27 mouse cellular contexts compared by ENCODE assay signal in genomic region chr13:96458606-96459005, GRCm38 (mm10). TPM values are rescaled to one million over a fixed set of nuclear protein-coding genes. Genes with fewer than 3 reads are reported as not detected.
"Had no signal": no experiment of that assay in that cellular context is flagged by ENCODE, and none has a peak within 500 bp of the region (broad histone marks: within the 10 kb centered on the region; RNA-seq: fewer than 3 reads in every experiment).

No protein-coding gene starts in this region.

- ATAC-seq: liver, postnatal 0 days; lung, postnatal 0 days; midbrain, embryonic 13.5 days; midbrain, embryonic 15.5 days had no signal

- H3K27ac ChIP-seq: lung, embryonic 15.5 days; macrophage; midbrain, embryonic 13.5 days; midbrain, embryonic 15.5 days; neural tube, embryonic 12.5 days had no signal

- DNase-seq: liver, postnatal 0 days; lung, adult 2 months; lung, postnatal 14 days; lung, postnatal 36 days; right cerebral cortex, postnatal 25 days; right cerebral cortex, postnatal 4 days; spleen, adult 18-20 months; thymus, adult 18-20 months; thymus, postnatal 14 days; thymus, postnatal 36 days had no signal

- H3K27me3 ChIP-seq: lung, embryonic 15.5 days; midbrain, embryonic 13.5 days; midbrain, embryonic 15.5 days; neural tube, embryonic 12.5 days had no signal

- H3K4me2 ChIP-seq: lung, embryonic 15.5 days; midbrain, embryonic 11.5 days; midbrain, embryonic 13.5 days; midbrain, embryonic 15.5 days; neural tube, embryonic 12.5 days had no signal

- H3K36me3 ChIP-seq: lung, embryonic 15.5 days; midbrain, embryonic 13.5 days; midbrain, embryonic 15.5 days; neural tube, embryonic 12.5 days had no signal

- H3K9me3 ChIP-seq: lung, embryonic 15.5 days; megakaryocyte, embryonic 14.5 days; midbrain, embryonic 13.5 days; midbrain, embryonic 15.5 days; neural tube, embryonic 12.5 days had no signal

- H3K4me3 ChIP-seq: lung, embryonic 15.5 days; megakaryocyte, embryonic 14.5 days; midbrain, embryonic 13.5 days; midbrain, embryonic 15.5 days; neural tube, embryonic 12.5 days had no signal

- H3K4me1 ChIP-seq: megakaryocyte, embryonic 14.5 days; midbrain, embryonic 13.5 days; midbrain, embryonic 15.5 days; neural tube, embryonic 12.5 days had no signal

- H3K9ac ChIP-seq: liver, postnatal 0 days; lung, embryonic 15.5 days; midbrain, embryonic 13.5 days; midbrain, embryonic 15.5 days; neural tube, embryonic 12.5 days had no signal

RNA-seq across cellular contexts. Expression of gene Ankdd1b, which starts 12.4 kb away (rescaled TPM):
- total RNA-seq: monocyte, adult 5-6 weeks; neutrophil, adult 5-6 weeks had no signal
- polyA plus RNA-seq: liver, postnatal 0 days; macrophage; midbrain, embryonic 11.5 days; midbrain, embryonic 13.5 days; midbrain, embryonic 15.5 days; midbrain, postnatal 0 days; neural tube, embryonic 14.5 days; small intestine, adult 2 months had no signal

RNA-seq across cellular contexts. Expression of gene Gm17622, which starts 31.9 kb away (rescaled TPM):
- total RNA-seq: megakaryocyte progenitor cell, adult 5-6 weeks; midbrain, postnatal 0 days; monocyte, adult 5-6 weeks; neutrophil, adult 5-6 weeks had no signal
- polyA plus RNA-seq: liver, postnatal 0 days; lung, adult 2 months; lung, embryonic 15.5 days; lung, postnatal 0 days; macrophage; midbrain, embryonic 11.5 days; midbrain, embryonic 13.5 days; midbrain, embryonic 15.5 days; midbrain, postnatal 0 days; neural tube, embryonic 12.5 days; neural tube, embryonic 14.5 days; small intestine, adult 2 months; stomach, embryonic 14.5 days; stomach, embryonic 16.5 days; thymus, postnatal 0 days had no signal
